Mouse (Mus musculus) layer of hippocampus, postnatal 36 days (tissue): ENCODE measurements around the gene Btbd35f6. TPM values are rescaled to one million over a fixed set of nuclear protein-coding genes. Genes with fewer than 3 reads are reported as not detected.
"Not testable (repeated sequence)": the region's sequence is repeated elsewhere in the genome, so short reads cannot be mapped to it uniquely, and the experiment has no call there.

ENCODE experiments used
- DNase-seq, 2 experiments: peaks; one replicate each; pipeline ENCODE4 v3.0.0; 2022
- total RNA-seq, 2 experiments: library from RNA; stranded (reverse); gene quantifications; 2 replicates each; pipeline ENCODE4 v1.2.3; 2021

The Btbd35f6 gene
- total RNA-seq = not detected

DNA sequence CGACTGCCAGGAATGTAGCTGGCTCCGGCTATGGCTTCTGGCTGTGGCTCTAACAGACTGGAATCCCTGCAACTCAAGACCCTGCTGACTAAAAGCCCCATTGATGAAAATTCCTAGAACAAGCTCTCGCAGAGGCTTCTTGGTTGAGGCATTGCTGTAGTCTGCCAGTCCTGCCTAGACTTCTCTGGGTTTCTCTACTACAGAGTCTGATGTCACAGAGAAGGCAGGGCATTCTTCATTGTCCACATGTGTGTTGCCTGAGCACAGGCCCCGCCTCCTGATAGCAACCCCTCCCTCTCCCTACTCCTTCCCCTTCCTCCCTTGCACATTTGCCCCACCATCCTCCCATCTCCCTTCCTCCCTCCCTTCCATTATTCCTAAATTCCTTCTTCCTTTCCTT lies at the start of gene Btbd35f6:
Btbd35f6 (minus strand) TSS at position 101 of the 400 bp plus-strand sequence.
- DNase-seq = not testable (repeated sequence)

- DNase-seq = not testable (repeated sequence)
Observed at GRCm38 (mm10) chrX:33986716-33987115, 30.4 kb upstream of the Btbd35f6 start, which contains the start of gene Gm21870. Gene Gm21870 (minus strand): TSS chrX:33986816.

GRCm38 (mm10) chrX:33930216-33930615 lies 26.1 kb downstream of the Btbd35f6 start:
- not testable (repeated sequence) for DNase-seq

GRCm38 (mm10) chrX:33928225-33928624 lies 28.1 kb downstream of the Btbd35f6 start:
- DNase-seq = not testable (repeated sequence)

DNA sequence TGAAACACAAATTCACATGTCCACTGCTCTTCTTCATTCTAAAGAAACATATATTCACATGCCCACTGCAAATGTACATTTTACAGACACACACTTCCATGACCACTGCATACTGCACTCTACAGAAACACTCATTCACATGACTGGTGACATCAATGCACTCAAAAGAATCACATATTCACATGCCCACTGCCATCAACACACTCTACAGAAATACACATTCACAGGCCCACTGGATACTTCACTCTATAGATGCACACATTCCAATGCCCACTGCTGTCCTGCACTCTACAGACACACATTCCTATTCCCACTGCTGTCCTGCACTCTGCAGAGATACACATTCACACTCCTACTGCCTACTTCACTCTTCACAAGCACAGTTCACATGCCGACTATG lies 30.0 kb downstream of the Btbd35f6 start:
- DNase-seq = not testable (repeated sequence)

DNA sequence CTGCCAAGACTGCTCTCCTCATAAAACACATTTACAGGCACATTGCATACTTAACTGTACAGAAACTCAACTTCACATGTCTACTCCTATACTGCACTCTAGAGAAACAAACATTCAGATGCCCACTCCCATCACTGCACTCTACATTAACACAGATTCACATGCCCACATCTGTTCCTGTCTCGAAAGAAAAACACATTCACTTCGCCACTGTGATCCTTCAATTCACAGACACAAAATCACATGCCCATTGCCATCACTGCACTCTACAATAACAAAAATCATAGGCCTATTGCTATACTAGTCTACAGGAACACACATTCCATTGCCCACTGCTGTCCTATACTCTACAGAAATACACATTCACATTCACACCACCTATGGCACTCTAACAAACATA lies 30.9 kb downstream of the Btbd35f6 start:
- not testable (repeated sequence) for DNase-seq

Other genes starting within 250 kb of the Btbd35f6 start
- gene Gm21870, start 30.3 kb upstream of the Btbd35f6 start, total RNA-seq = not detected
- gene Btbd35f9, start 205.0 kb upstream of the Btbd35f6 start, total RNA-seq = not detected